Mouse (Mus musculus) layer of hippocampus, postnatal 25 days (tissue): ENCODE data around the gene Neurl1b. TPM values are rescaled to one million over a fixed set of nuclear protein-coding genes. Genes with fewer than 3 reads are reported as not detected.

Source experiments
- DNase-seq, 2 experiments: peaks; one replicate each; pipeline ENCODE4 v3.0.0; 2022; ENCODE audit warnings: mixed read lengths in 2 of 2, low spot score in 1 of 2; ENCODE audit errors: extremely low spot score in 1 of 2
- total RNA-seq, 2 experiments: library from RNA; stranded (reverse); gene quantifications; 2 replicates each; pipeline ENCODE4 v1.2.3; 2021

Gene Neurl1b
- total RNA-seq, 2 experiments from 2014 or later = 72.1 to 76.1 TPM

- DNase-seq = no peak
These were observed 73.3 kb downstream of the Neurl1b start for GRCm38 (mm10) chr17:26487917-26488316.

- DNase-seq = no peak
These were observed 74.2 kb downstream of the Neurl1b start for GRCm38 (mm10) chr17:26488711-26489403.

GRCm38 (mm10) chr17:26490072-26490471 is 75.4 kb downstream of the Neurl1b start:
- no peak for DNase-seq

- no peak for DNase-seq
These were observed 76.3 kb downstream of the Neurl1b start for GRCm38 (mm10) chr17:26490910-26491309.

GRCm38 (mm10) chr17:26492246-26492645 is 77.6 kb downstream of the Neurl1b start:
- DNase-seq = no peak

- no peak for DNase-seq
These were observed 80.2 kb downstream of the Neurl1b start for GRCm38 (mm10) chr17:26494642-26495468.

Other genes starting within 250 kb of the Neurl1b start
- under 1 TPM; 0.30 to 0.80 TPM for gene Pdia2, start 215.7 kb upstream of the Neurl1b start, total RNA-seq
- gene Rgs11, start 211.9 kb upstream of the Neurl1b start, total RNA-seq = 10 to 100 TPM; 36.8 to 52.1 TPM
- 10 to 100 TPM; 71.8 to 83.1 TPM for gene Arhgdig, start 207.0 kb upstream of the Neurl1b start, total RNA-seq
- gene Fam234a, start 170.6 kb upstream of the Neurl1b start, total RNA-seq = 10 to 100 TPM; 16.1 to 17.5 TPM
- 10 to 100 TPM; 77.6 to 86.4 TPM for gene Luc7l, start 161.9 kb upstream of the Neurl1b start, total RNA-seq
- gene Ergic1, start 146.7 kb downstream of the Neurl1b start, total RNA-seq = 100 to 1,000 TPM; 114 to 118 TPM
- gene Dusp1, start 147.3 kb downstream of the Neurl1b start, total RNA-seq = 10 to 100 TPM; 14.7 to 18.3 TPM
- 10 to 100 TPM; 42.8 to 55.1 TPM for gene Atp6v0e, start 248.4 kb downstream of the Neurl1b start, total RNA-seq